Mouse (Mus musculus): ENCODE data around the gene Fhad1.

Gene Fhad1

GRCm38 (mm10) chr4:142039662-142040353 lies 24.9 kb upstream of the Fhad1 start:
- DNase-seq: no peak

- DNase-seq: no peak
These were observed 23.0 kb upstream of the Fhad1 start for GRCm38 (mm10) chr4:142037897-142038296.

GRCm38 (mm10) chr4:142028533-142028932 lies 13.7 kb upstream of the Fhad1 start:
- DNase-seq: no peak

- no peak for DNase-seq
These were observed 12.1 kb upstream of the Fhad1 start for GRCm38 (mm10) chr4:142026965-142027364.

- DNase-seq: no peak
These were observed 9.7 kb upstream of the Fhad1 start for GRCm38 (mm10) chr4:142024536-142024935.

- DNase-seq: no peak
These were observed 8.3 kb upstream of the Fhad1 start for GRCm38 (mm10) chr4:142023166-142023565.

GRCm38 (mm10) chr4:142017686-142018085 lies 2.8 kb upstream of the Fhad1 start:
- peak; percentile 58 for DNase-seq

- DNase-seq: no peak
These were observed 3.6 kb downstream of the Fhad1 start for GRCm38 (mm10) chr4:142011236-142011635.

- peak; percentile 47 for DNase-seq
These were observed 4.4 kb downstream of the Fhad1 start for GRCm38 (mm10) chr4:142010441-142010840.

- no peak for DNase-seq
These were observed 6.7 kb downstream of the Fhad1 start for GRCm38 (mm10) chr4:142008206-142008605.

- DNase-seq: no peak
These were observed 14.3 kb downstream of the Fhad1 start for GRCm38 (mm10) chr4:142000581-142000980.

- no peak for DNase-seq
These were observed 15.3 kb downstream of the Fhad1 start for GRCm38 (mm10) chr4:141999494-142000074.

- peak; percentile 75 for DNase-seq
These were observed 16.5 kb downstream of the Fhad1 start for GRCm38 (mm10) chr4:141998282-141998821.

GRCm38 (mm10) chr4:141996880-141997279 lies 18.0 kb downstream of the Fhad1 start:
- DNase-seq: no peak

GRCm38 (mm10) chr4:141996086-141996485 lies 18.8 kb downstream of the Fhad1 start:
- peak; percentile 19 for DNase-seq

- peak; percentile 30 for DNase-seq
These were observed 20.8 kb downstream of the Fhad1 start for GRCm38 (mm10) chr4:141994062-141994471.

GRCm38 (mm10) chr4:141993347-141994061 lies 21.4 kb downstream of the Fhad1 start:
- DNase-seq: peak; percentile 48

- DNase-seq: peak; percentile 30
These were observed 22.2 kb downstream of the Fhad1 start for GRCm38 (mm10) chr4:141992530-141993204.

GRCm38 (mm10) chr4:141988178-141988577 lies 26.7 kb downstream of the Fhad1 start:
- no peak for DNase-seq

GRCm38 (mm10) chr4:141983689-141984088 lies 31.2 kb downstream of the Fhad1 start:
- DNase-seq: peak; percentile 25

- no peak for DNase-seq
These were observed 33.4 kb downstream of the Fhad1 start for GRCm38 (mm10) chr4:141981475-141981874.

- no peak for DNase-seq
These were observed 36.3 kb downstream of the Fhad1 start for GRCm38 (mm10) chr4:141978582-141978981.

- DNase-seq: no peak
These were observed 37.5 kb downstream of the Fhad1 start for GRCm38 (mm10) chr4:141977346-141977745.

All from retina, postnatal 1 day (tissue).